Mouse (Mus musculus) adrenal gland, postnatal 36 days (tissue): ENCODE results near the gene Spata45. TPM values are rescaled to one million over a fixed set of nuclear protein-coding genes. Genes with fewer than 3 reads are reported as not detected.

ENCODE experiments used
- DNase-seq, 2 experiments: peaks; one replicate each; pipeline ENCODE4 v3.0.0; 2021; ENCODE audit warnings: mixed read lengths in 1 of 2
- total RNA-seq, 2 experiments: library from RNA; stranded (reverse); gene quantifications; 2 replicates each; pipeline ENCODE4 v1.2.3; 2021

Gene Spata45
- total RNA-seq, 2 experiments from 2014 or later: not detected

DNA sequence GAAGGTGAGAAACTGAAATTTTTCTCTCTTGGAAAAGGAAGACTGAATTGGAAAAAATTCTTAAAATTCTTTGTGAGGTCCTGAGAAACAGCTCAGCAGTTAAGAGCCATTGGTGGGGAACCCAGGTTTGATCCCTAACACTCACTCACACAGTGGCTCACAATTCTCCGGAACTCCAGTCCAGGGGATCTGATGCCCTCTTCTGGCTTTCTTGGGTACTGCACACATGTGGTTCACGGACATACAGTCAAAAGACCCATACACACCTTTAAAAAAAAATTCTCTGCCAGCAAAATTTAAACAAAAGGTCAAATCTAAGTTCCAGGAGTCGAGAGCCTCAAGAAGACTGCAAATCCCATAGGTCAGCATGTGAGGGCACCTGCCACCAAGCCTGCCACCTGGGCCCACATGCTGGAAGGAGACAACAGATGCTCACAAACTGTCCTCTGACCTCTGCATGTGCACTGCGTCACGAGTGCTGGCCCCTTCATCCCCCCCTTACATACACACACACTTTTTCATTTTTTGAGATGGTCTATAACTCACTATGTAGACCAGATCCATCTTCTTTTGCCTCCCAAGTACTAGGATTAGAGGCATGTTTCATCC, 48.6 kb downstream of the Spata45 start:
- DNase-seq: peak; percentile 59 to 60

DNA sequence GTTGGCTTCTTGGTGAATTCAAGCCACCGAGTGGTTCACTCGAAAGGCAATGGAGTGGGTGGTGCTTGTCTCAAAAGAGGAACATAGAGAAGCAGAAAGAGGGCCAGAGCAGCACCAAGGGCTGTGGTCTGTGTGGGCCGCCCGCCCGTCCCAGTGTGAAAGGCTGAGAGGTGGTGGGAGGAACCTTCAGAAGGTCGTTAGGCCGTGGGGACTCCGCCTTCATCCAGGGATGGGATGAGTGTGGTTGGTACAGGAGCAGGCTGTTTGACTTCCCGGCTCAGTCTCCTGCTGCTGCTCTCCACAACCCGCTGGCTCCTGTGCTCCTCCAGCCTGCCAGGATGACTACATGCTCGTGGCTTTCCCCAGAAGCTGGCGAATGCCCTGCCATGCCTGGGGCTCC, 49.2 kb downstream of the Spata45 start:
- no peak for DNase-seq

DNA sequence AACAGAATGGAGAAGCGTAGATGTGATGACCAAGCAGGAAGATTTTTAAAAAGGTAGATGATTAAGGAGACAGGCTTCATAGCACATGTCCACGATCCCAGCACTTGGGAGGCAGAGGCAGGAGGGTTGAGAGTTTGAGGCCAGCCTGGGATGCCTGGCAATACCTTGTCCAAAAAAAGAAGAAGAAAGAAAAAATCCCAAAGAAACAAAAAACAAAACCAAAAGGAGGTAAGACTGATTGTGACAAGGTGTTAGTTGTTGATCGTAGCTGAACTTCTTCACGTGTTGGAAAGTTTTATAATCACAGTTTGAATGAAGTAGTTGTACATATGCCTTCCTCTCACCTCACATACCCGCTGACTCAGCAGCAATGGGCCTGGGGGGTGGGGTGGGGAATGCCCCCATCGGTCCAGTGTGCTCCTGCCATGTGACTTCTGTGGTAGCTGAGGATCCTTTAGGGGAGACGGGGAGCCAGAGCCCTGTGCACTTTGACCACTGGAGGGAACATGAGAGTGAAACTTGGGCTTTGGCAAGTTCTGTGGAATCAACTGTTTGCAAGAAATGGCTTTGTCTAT, 50.0 kb downstream of the Spata45 start:
- no peak for DNase-seq

DNA sequence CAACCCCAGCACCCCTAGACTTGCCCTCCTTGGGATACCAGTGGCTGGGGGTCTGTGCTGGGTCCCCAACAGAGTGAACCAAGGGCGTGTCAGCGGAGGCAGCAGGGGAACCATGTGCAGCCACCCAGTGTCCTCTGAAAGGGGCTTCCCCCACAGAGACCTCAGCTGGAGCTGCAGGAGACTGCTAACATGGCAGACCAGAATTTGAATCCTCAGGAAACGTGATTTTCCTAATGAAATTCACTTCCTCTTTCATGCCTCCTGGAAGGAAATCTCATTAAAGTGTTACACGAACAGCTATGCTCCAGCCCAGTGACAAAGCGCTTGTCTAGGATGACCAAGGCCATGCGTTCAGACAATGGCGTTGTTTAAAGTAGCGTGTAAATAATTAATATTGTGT, 50.5 kb downstream of the Spata45 start:
- no peak for DNase-seq

DNA sequence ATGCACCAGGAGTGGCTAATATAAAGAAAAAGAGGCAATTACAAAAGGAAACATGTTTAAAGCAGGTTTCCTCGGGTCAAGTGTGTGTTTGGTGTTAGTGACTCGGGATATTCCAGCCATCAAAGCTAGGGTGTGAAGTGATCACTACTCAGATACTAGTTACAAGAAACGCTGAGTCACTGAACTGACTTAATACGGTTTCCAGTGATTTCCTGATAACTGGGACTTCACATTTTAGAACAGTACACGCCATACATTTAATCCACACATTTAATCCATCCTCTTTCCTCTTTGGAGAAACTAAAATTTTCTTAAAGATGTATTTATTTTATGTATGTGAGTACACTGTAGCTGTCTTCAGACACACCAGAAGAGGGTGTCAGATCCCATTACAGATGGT, 51.5 kb downstream of the Spata45 start:
- no peak for DNase-seq

DNA sequence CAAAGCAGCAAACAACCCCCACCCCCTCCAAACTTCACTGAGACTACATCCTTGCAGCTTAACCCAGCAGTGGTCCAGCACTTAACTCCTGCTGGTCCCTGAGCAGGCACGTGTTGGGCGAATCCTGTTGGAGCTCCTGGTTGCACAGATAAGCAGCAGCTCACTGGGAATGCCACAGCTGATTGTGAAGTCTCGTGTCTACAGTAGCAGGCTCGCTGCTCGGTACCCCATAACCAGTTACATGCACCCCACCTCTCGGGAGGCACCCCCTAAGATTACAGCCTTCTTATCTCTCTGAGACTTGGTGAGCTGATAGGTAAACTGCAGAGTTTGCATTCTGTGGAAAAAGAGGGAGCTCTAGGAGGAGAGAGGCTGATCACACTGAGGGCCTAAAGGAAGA, 52.9 kb downstream of the Spata45 start:
- no peak for DNase-seq

DNA sequence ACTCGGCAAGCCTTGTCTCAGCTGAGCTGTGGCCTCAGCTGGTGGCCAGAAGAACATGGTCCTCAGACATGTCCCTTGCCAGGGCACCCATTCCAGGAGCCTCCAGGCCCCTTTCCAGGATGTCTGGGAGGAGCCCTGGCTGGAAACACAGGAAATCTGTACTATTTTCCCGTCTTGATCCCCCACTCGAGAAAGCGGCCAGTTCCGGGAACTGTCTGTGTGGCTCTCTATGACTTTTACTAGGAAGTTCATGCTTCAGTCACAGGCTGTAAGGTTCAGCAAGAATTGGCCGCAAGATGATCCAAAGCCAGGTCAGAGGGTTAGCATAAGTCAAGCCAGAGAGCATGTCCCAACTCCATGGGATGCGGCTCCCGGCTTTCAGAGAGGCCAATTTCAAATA, 55.6 kb downstream of the Spata45 start:
- peak; percentile 21 to 31 for DNase-seq

Other genes starting within 250 kb of the Spata45 start
- gene Rps6kc1, start 124.9 kb upstream of the Spata45 start, total RNA-seq: 10 to 100 TPM; 27.8 to 31.0 TPM
- gene Angel2, start 111.5 kb upstream of the Spata45 start, total RNA-seq: 10 to 100 TPM; 44.0 to 54.1 TPM
- under 1 TPM; 0.10 to 0.20 TPM for gene Vash2, start 57.3 kb upstream of the Spata45 start, total RNA-seq
- 10 to 100 TPM; 15.5 to 16.7 TPM for gene Flvcr1, start 10.5 kb upstream of the Spata45 start, total RNA-seq
- 10 to 100 TPM; 13.0 to 20.0 TPM for gene Tatdn3, start 26.3 kb downstream of the Spata45 start, total RNA-seq
- gene Nsl1, start 26.4 kb downstream of the Spata45 start, total RNA-seq: 1 to 10 TPM in 1 of 2 experiments, under 1 TPM in 1; 0.95 to 1.6 TPM
- gene Batf3, start 61.2 kb downstream of the Spata45 start, total RNA-seq: 1 to 10 TPM; 1.4 to 9.6 TPM
- gene Fam71a, start 128.2 kb downstream of the Spata45 start, total RNA-seq: not detected
- gene Atf3, start 181.4 kb downstream of the Spata45 start, total RNA-seq: 10 to 100 TPM in 1 of 2 experiments, 1 to 10 TPM in 1; 4.2 to 11.0 TPM